Mouse (Mus musculus): ENCODE data around the gene Slc40a1. TPM values are rescaled to one million over a fixed set of nuclear protein-coding genes. Genes with fewer than 3 reads are reported as not detected.

The Slc40a1 gene
- total RNA-seq, 2 experiments from 2014 or later = 7.0 to 9.8 TPM

DNA sequence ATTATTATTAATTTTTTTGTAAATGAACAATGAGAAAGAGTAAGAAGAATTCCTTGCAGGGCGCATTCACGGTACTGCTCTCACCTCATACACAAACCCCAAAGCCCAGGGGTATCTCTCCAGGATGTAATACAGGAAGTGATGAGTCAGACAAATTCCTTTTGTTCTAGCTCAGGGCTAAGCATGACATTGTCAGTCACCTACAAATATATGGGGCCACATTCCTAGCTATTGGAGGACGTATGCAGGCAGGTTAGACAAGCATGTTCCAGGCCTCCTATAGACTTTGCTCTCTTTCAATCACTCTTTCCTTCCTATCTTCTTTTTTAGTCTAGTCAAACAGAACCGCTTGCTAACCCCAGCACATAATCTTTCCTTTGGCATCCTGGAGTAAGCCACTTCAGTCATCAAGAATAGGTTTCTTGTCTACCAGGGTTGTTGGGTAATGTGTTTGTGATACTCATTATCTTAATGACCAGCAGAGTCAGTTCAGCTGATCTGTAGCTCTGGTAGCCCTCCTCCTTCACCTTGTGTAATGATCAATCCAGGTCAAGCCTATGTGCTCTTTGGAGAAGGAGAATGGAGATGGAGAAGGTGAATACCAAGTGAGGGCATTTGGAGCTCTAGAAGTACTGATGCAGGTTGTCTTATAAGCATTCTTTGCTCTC lies 9.1 kb downstream of the Slc40a1 start:
- no peak overlapping the region for H3K4me3 ChIP-seq
- H3K27ac ChIP-seq = no peak overlapping the region
- no peak for TF ChIP-seq CTCF (IDR thresholded peaks at IDR 0.05)
- no peak for DNase-seq (ENCODE audit: extremely low spot score in 1 of 2, low spot score in 2 of 2)
- intact Hi-C loops (cut with DNase I) = no loop called here

- DNase-seq (ENCODE audit: extremely low spot score in 1 of 2, low spot score in 2 of 2) = no peak
- TF ChIP-seq CTCF (IDR thresholded peaks at IDR 0.05) = no peak
- H3K4me3 ChIP-seq = no peak overlapping the region
- intact Hi-C loops (cut with DNase I) = no loop called here
- H3K27ac ChIP-seq = no peak overlapping the region
Observed at GRCm38 (mm10) chr1:45916174-45916573, 10.1 kb downstream of the Slc40a1 start.

DNA sequence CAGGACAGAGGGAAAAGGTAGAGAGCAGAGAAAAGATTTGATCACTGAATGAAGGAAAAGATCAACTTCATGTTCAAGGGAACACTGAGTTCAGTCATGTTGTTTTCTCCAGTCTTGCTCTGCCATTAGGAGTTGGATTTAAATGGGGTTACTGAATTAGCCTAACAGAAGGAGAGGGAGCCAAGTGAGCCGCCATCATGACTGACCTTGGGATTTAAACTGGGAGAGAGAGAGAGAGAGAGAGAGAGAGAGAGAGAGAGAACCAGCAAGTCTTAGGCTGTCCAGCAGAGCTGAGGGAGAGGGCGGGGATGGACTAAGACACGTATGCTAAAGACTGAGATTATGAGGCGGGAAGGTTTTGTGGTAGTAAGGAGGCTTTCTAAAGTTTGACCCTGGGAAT lies 12.1 kb downstream of the Slc40a1 start:
- DNase-seq (ENCODE audit: extremely low spot score in 1 of 2, low spot score in 2 of 2) = no peak
- Histone ChIP-seq H3K27ac (no peak overlapping the region), H3K4me3 (no peak overlapping the region)
- intact Hi-C loops (cut with DNase I) = no loop called here
- TF ChIP-seq CTCF (IDR thresholded peaks at IDR 0.05) = no peak

- DNase-seq (ENCODE audit: extremely low spot score in 1 of 2, low spot score in 2 of 2) = no peak
- no peak overlapping the region for H3K27ac ChIP-seq
- intact Hi-C loops (cut with DNase I) = no loop called here
Observed at GRCm38 (mm10) chr1:45905107-45905821, 21.1 kb downstream of the Slc40a1 start.

DNA sequence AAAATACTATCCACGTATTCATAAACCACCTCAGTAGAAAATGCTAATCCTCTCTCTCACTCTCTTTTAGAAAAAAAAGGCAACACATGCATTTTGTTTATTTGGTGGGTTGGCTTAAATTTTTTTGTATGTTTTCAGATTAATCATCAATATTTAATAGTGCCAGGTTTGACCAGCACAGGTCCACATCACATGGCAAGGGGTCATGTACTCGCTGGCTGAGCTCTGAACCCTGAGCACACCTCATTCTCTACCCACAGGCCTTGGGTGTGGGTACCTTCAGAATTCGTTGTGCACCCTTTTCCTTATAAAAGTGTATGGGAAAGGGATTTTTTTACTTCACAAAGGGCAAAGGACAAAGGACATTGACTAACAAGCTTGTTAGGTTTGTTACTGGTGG lies 22.2 kb downstream of the Slc40a1 start:
- intact Hi-C loops (cut with DNase I) = no loop called here
- no peak for DNase-seq (ENCODE audit: extremely low spot score in 1 of 2, low spot score in 2 of 2)
- TF ChIP-seq CTCF (IDR thresholded peaks at IDR 0.05) = no peak
- H3K27ac ChIP-seq = no peak overlapping the region
- H3K4me3 ChIP-seq = no peak overlapping the region

More at GRCm38 (mm10) chr1:45905107-45905821, 21.1 kb downstream of the Slc40a1 start:
- H3K4me3 ChIP-seq = no peak overlapping the region
- no peak for TF ChIP-seq CTCF (IDR thresholded peaks at IDR 0.05)

- Histone ChIP-seq H3K27ac (no peak overlapping the region), H3K4me3 (no peak overlapping the region)
- intact Hi-C loops (cut with DNase I) = no loop called here
- no peak for TF ChIP-seq CTCF (IDR thresholded peaks at IDR 0.05)
- DNase-seq (ENCODE audit: extremely low spot score in 1 of 2, low spot score in 2 of 2) = no peak
Observed at GRCm38 (mm10) chr1:45898044-45898443, 28.3 kb downstream of the Slc40a1 start.

DNA sequence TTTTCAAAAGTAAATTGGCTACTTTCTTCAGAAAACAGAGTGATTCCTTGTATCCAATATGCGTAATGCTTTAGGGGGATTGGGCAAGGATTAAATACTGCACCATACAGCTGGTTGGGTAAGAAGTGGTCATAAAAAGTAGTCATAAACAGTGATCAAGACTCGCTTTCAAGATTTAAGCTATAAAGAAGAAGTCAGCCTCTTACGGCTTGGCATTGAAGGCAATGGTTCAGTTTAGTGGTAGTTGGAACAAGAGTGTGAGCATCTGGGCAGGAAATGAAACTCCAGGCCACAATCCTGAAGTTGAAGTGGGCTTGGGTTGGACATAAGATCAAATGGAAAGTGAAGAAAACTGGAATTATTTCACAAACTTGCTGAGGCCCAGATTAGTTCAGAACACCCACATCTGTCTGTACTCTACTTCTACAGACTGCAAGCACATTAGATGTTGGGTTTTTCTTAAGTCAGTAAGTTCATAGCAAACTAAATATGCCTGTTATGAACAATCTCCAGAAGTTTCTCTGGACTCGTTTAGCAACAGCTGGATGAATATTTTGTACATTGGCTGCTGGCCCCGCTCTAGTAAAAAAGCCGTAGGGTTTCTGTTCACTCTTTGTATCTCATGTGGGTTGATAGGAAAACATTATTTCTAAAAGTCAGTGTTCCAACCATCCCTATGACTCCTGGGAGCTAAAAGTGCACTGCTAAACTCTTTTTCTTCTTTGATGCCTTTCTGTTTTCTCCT lies 32.0 kb downstream of the Slc40a1 start:
- no peak for DNase-seq (ENCODE audit: extremely low spot score in 1 of 2, low spot score in 2 of 2)
- Histone ChIP-seq H3K27ac (no peak overlapping the region), H3K4me3 (no peak overlapping the region)
- no peak for TF ChIP-seq CTCF (IDR thresholded peaks at IDR 0.05)
- intact Hi-C loops (cut with DNase I) = no loop called here

GRCm38 (mm10) chr1:45891986-45892385 lies 34.3 kb downstream of the Slc40a1 start:
- H3K4me3 ChIP-seq = no peak overlapping the region
- no peak overlapping the region for H3K27ac ChIP-seq
- TF ChIP-seq CTCF (IDR thresholded peaks at IDR 0.05) = no peak
- intact Hi-C loops (cut with DNase I) = no loop called here
- DNase-seq (ENCODE audit: extremely low spot score in 1 of 2, low spot score in 2 of 2) = no peak

DNA sequence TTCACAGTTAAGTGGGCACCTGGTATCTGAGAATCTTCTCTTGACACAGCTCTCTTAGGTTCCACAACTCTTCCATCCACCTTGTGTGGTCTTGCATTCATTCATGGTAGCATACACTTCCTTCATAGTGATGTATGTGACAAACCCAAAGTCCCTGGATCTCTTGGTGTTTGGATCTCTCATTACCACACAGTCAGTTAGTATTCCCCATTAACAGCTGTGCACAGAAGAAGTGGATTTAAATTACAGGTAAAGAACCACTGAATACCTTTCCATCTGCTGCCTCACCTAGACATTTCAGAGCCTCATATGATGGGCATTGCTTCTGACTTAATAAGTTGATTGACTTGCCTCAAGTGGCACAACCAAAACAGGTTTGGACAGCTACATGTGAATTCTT lies 36.1 kb downstream of the Slc40a1 start, which contains the start of gene Gm5269:
Gene Gm5269, minus strand, starts transcription at position 101 of the 400 bp plus-strand sequence.
- no peak within 1 kb of the TSS for H3K4me3 ChIP-seq
- no peak for DNase-seq (ENCODE audit: extremely low spot score in 1 of 2, low spot score in 2 of 2)
- no peak for TF ChIP-seq CTCF (IDR thresholded peaks at IDR 0.05)
- intact Hi-C loops (cut with DNase I) = no loop called here
- no peak within 1 kb of the TSS for H3K27ac ChIP-seq

- DNase-seq (ENCODE audit: extremely low spot score in 1 of 2, low spot score in 2 of 2) = no peak
- intact Hi-C loops (cut with DNase I) = no loop called here
- no peak for TF ChIP-seq CTCF (IDR thresholded peaks at IDR 0.05)
- Histone ChIP-seq H3K27ac (no peak overlapping the region), H3K4me3 (no peak overlapping the region)
Observed at GRCm38 (mm10) chr1:45886800-45887199, 39.5 kb downstream of the Slc40a1 start.

DNA sequence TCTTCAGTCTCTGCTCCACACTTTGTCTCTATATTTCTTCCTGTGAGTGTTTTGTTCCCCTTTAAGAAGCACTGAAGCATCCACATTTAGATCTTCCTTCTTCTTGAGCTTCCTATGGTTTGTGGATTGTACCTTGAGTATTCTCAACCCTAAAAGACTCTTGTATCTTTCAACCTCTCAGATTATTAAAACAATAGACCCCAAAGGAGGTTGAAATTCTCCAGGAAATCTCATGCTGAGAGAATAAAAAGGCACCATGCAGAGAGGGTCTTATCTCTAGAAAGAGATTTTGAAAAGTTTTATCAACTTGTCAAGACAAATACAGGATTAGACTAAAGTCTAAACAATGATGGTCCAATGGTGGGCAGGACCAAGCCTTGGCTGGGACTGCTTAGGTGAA lies 42.9 kb downstream of the Slc40a1 start:
- no peak for TF ChIP-seq CTCF (IDR thresholded peaks at IDR 0.05)
- intact Hi-C loops (cut with DNase I) = no loop called here
- no peak overlapping the region for H3K27ac ChIP-seq
- no peak overlapping the region for H3K4me3 ChIP-seq
- no peak for DNase-seq (ENCODE audit: extremely low spot score in 1 of 2, low spot score in 2 of 2)

GRCm38 (mm10) chr1:45882076-45882475 lies 44.2 kb downstream of the Slc40a1 start:
- no peak for TF ChIP-seq CTCF (IDR thresholded peaks at IDR 0.05)
- H3K27ac ChIP-seq = no peak overlapping the region
- DNase-seq (ENCODE audit: extremely low spot score in 1 of 2, low spot score in 2 of 2) = no peak
- intact Hi-C loops (cut with DNase I) = no loop called here
- no peak overlapping the region for H3K4me3 ChIP-seq
